Mouse (Mus musculus): ENCODE measurements at regions not wholly inside any gene's neighbourhood (a gene's known extent, or its start where the extent isn't known, plus 50 kb on each side); places are given as distances from the start of the nearest gene placed in this dataset.

DNA sequence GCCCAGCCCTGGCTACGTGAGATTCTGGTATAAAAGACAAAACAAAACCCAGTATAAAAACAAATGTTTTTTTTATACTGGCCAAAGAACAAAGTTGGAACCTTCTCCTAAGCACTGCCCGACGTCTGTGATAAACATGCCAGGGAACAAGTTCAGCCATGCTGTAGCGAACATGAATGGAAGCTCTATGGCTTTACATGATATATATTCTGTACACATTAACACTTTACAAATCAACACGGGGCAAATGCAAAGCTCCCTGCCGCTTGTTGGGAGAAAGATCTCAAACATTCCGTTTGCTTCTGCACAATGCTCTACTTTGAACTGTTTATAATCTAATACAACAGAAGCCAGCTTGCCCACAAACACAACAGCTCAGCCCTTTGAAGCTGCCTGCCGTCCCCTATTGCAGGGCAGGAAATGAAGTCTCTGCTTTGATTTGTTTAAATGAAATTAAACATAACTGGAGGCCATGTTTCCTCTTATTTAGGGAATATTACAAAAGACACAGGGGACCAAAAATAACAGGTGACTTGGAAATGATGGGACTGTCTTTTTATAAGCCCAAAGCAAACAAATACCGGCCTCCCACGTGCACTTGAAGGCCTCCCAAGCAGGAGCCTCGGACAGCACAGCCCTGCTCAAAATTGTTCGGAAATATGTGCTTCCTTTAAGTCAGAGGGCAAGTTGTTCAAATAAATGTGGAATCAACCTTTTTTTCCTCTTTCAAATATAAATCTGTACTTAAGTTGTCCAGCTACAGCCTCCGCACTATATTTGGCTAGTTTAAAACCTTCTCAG is 56.0 kb upstream of the Cldn5 start:
- TF ChIP-seq POLR2A (IDR thresholded peaks at IDR 0.05; ENCODE audit: borderline replicate concordance, extremely low read depth, low read depth, low read length), result no peak
- no peak for TF ChIP-seq CTCF (IDR thresholded peaks at IDR 0.05; ENCODE audit: insufficient read depth, low read length)

Data from lung, adult 2 months (tissue).